Mouse (Mus musculus): ENCODE measurements around the gene Cpa2.
A peak's percentile ranks its signal among the peaks of the same experiment; 100 is the strongest.

Gene Cpa2

GRCm38 (mm10) chr6:30547656-30548306, 6.4 kb downstream of the Cpa2 start:
- DNase-seq (ENCODE audit: low read depth): peak; percentile 40

- no peak for DNase-seq (ENCODE audit: low read depth)
Measured at GRCm38 (mm10) chr6:30549231-30549761, 7.9 kb downstream of the Cpa2 start.

DNA sequence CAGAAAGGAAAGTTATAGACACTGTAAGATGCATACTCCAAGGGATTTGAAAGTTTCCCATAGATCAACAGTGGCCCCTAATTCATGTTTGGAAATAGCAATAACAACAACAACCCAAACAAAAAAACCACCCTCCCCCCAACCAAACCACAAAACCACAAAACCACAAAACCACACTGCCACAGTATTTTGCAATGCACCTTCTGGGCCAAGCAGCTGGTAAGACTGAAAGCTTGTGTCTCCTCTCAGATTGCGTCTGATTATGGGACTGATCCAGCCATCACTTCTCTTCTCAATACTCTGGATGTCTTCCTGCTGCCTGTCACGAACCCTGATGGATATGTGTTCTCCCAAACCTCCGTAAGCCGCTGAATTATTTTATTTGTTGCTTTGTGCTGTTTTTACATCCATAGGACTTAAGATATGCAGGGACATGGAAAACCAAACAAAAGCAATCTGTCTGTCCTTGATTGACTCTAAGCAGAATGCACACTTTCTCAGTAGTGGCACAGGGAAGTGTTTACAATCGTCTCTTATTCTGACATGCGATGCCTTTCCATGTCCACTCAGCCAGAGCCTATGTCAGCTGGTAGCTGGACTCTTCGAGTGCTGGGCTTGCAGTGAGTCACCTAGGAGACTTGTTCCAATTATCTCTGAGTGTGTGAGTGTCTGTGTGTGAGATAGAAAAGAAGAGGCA, 9.3 kb downstream of the Cpa2 start:
- DNase-seq (ENCODE audit: low read depth): peak; percentile 59

DNA sequence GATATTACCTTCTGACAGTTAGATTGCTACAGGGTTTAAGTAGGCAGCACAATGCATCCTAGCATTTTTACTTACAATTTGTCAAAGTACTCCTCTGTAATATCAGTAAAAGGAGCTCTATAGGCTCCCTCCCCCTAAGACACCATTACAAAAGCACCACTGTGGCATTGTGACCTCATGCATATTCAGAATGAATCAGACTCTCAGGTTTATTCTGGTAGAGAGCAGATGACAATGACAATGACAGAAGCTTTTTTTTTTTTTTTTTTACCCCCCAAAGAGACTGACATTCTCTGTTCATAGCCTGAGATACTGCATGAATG, 9.8 kb downstream of the Cpa2 start:
- no peak for DNase-seq (ENCODE audit: low read depth)

DNA sequence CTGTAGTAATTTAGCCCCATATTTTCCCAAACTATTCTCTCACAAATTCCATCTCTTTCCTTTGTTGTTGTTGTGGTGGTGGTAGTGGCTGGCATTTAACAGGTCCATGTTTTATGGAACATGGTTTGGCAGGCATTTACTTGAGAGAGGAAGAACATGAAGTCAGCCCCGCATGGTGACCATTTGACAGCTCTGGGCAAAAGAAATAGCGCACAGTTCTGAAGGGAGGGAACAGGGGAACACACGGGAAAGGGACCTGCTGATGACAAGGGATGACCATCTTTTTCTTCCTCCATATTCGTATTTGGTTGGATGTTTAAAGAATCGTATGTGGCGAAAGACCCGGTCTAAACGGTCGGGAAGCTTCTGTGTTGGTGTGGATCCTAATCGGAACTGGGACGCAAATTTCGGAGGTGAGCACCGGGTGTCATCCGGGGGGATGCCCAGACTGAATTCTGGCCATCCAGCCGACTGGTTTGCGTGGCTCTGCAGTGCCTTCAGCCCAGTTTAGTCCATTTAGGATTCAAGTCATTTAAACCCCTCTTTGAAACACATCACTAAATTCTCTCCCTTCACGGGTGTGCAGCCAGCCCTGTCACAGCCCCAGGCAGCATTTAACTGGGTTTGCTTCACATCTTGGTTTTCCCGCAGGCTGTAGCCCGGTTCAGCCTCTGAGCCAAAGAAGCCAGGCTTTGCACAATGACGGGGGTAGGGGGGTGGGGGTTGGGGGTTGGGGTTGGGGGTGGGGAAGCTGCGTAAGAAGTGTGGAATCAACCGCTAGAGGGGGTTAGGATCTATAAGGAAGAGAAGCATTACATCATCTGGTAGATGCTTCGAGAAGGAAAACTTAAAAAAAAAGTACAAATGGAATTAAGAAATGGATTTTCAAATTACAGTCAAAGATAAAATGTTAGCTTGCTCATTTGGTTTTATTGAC, 10.5 kb downstream of the Cpa2 start:
- DNase-seq (ENCODE audit: low read depth): no peak

GRCm38 (mm10) chr6:30552628-30553027, 11.2 kb downstream of the Cpa2 start:
- no peak for DNase-seq (ENCODE audit: low read depth)

- no peak for DNase-seq (ENCODE audit: low read depth)
Measured at GRCm38 (mm10) chr6:30553381-30554010, 12.1 kb downstream of the Cpa2 start.

- DNase-seq (ENCODE audit: low read depth): no peak
Measured at GRCm38 (mm10) chr6:30554092-30554491, 12.7 kb downstream of the Cpa2 start.

GRCm38 (mm10) chr6:30554621-30555170, 13.3 kb downstream of the Cpa2 start:
- DNase-seq (ENCODE audit: low read depth): no peak

DNA sequence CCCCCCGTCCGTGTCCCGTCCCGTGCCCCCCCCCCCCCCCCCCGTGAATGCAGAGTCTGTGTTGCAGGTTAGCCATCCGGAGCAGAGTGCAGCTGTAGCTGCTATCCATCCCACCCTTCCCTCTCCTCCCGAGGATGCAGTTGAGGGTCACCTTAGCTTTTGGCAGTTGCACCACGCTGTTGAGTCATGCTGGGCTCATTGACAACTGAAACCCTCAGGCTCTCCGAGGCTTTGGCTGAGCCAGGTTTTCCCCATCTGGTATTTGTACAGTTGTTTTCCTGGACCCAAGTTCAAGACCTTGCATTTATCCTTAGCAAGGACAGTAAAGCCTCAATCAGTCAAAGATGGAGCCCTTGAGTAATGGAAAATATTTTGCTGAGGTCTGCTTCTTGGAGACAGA, 14.7 kb downstream of the Cpa2 start:
- DNase-seq (ENCODE audit: low read depth): peak; percentile 59

- no peak for DNase-seq (ENCODE audit: low read depth)
Measured at GRCm38 (mm10) chr6:30559726-30560125, 18.3 kb downstream of the Cpa2 start.

DNA sequence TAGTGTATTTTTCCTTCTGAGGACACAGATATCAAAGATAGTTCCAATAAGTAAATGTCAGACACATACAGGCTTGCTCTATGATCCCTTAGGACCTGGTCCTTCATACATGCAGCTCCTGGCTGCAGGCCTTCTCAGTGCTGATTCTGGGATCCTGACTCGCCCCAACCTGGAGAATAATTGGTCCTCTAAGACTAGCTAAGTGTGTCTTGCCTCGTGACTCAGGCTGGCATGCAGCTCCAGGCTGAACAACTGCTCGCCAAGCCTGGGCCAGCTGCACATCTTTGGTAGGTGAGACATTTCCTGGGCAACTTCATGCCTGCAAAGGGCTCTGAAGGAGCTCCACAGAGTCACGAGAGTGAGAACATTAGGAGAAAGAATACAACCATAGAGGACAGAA, 20.8 kb downstream of the Cpa2 start:
- DNase-seq (ENCODE audit: low read depth): no peak

DNA sequence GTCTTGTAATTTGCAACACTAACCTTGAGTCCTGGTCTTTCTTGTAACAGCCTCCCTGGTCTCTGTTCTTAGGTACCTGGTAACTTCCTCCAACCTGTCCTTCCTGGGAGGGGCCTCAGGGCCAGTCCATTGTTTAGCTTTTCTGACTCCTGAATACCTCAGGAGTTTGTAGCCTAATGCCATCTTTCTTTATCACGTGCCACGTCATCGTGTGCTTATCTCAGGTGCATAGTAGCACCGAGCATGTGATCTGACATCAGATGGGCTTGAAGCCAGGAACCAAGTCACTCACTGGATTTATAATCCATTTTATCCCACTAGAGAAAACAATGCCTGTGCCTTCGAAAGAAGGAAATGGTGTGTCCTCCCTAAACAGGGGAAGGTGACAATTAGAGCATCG, 22.2 kb downstream of the Cpa2 start:
- DNase-seq (ENCODE audit: low read depth): no peak

GRCm38 (mm10) chr6:30564051-30564450, 22.7 kb downstream of the Cpa2 start:
- DNase-seq (ENCODE audit: low read depth): no peak

- DNase-seq (ENCODE audit: low read depth): no peak
Measured at GRCm38 (mm10) chr6:30568069-30568468, 26.7 kb downstream of the Cpa2 start, which contains the start of gene Cpa4. Gene Cpa4 (plus strand): TSS chr6:30568369.

- no peak for DNase-seq (ENCODE audit: low read depth)
Measured at GRCm38 (mm10) chr6:30569331-30569730, 27.9 kb downstream of the Cpa2 start.

- DNase-seq (ENCODE audit: low read depth): no peak
Measured at GRCm38 (mm10) chr6:30570012-30570411, 28.6 kb downstream of the Cpa2 start.

DNA sequence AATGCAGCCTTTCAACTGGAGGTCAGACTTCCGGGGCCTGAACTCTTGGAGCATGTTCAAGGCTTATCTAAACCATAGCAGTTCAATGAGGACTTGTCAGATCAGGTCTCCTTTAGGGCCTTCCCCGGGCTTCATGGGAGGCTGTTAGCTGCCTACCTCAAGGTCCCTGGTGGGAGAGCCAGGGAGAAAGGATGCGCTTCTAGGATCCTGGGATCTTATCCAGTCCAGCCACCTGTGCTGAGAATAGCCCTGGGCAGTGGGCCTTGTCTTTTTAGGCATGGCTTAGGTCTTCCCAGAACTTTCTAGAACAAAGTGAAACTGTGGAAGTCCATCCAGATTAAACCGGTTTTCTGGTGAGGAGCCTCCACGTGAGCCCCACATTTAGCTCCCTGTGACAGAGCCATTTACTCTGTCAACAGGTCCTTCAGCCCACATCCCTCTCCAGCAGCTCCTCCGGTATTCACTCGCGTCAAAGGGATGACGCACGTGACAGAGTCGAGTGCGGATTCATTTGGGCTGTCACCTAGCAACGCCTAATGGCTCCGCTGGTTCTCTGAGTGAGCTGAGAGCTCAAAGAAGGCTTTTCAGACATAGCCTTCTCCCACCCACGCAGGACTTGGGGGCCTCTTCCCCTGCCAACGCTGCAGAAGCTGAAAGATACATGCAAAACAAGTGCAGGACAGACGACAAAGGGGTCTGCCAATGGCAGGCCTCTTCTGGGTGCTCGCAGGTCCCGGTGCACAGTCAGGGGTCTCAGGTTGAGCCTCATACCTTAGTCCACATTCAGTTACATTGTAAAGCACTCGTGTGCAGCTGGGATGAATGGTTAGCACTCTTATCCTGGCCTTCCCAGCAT, 31.3 kb downstream of the Cpa2 start:
- no peak for DNase-seq (ENCODE audit: low read depth)

DNA sequence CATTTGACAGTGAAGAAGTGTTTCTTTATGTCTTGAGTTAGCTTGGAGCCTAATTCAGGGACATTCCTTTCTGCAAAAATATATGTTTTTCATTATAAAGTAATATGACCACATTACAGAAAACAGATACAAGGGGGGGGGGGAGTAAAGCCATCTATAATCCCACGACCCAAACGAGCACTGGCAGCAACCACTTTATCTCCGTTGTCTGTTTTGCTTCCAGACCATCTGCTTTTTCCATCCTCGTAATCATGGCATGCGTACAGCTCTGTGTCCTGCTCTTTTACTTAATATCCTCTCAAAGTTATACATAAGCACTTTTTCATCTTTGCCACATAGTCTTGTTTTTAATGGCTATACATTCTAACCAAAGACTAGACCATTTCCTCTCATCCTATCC, 32.0 kb downstream of the Cpa2 start:
- no peak for DNase-seq (ENCODE audit: low read depth)

- DNase-seq (ENCODE audit: low read depth): no peak
Measured at GRCm38 (mm10) chr6:30574945-30575344, 33.6 kb downstream of the Cpa2 start.
